Mouse (Mus musculus) cortical plate, adult 2 months (tissue): ENCODE measurements around the gene Ap5s1.

Source experiments
- CTCF ChIP-seq: fragments of 200-500 bp; IDR thresholded peaks from 2 replicates; pipeline ENCODE4 v1.5.1; 2011; ENCODE audit warnings: mild to moderate bottlenecking, control low read depth, low read length; ENCODE audit not compliant: insufficient read depth; ENCODE audit errors: extremely low read depth
- POLR2A ChIP-seq: fragments of 200-500 bp; IDR thresholded peaks from 2 replicates; pipeline ENCODE4 v1.6.1; 2011; ENCODE audit warnings: mild to moderate bottlenecking, low read length, control low read depth; ENCODE audit not compliant: insufficient read depth; ENCODE audit errors: extremely low read depth

GRCm38 (mm10) chr2:131186343-131186742, 20.5 kb upstream of the Ap5s1 start:
- TF ChIP-seq POLR2A = no peak
- no peak for TF ChIP-seq CTCF
